Mouse (Mus musculus) splenic B cell, adult 2 months (primary cell): ENCODE measurements around the gene Sorcs2.

ENCODE experiments used
- DNase-seq: peaks from one replicate; pipeline ENCODE4 v3.0.0-alpha.2; 2011; ENCODE audit warnings: low read depth, low spot score
- H3K27me3 ChIP-seq: 2 replicates; pipeline ENCODE4 v1.6.1; 2012; ENCODE audit warnings: mild to moderate bottlenecking, low read length, moderate library complexity, mixed read lengths; ENCODE audit not compliant: control insufficient read depth, poor library complexity, insufficient read depth, severe bottlenecking
- H3K36me3 ChIP-seq: 2 replicates; pipeline ENCODE4 v1.6.1; 2012; ENCODE audit warnings: mild to moderate bottlenecking, low read length, moderate library complexity, mixed read lengths; ENCODE audit not compliant: control insufficient read depth, poor library complexity, insufficient read depth, severe bottlenecking

Gene Sorcs2

GRCm38 (mm10) chr5:36033531-36034426, 364.2 kb downstream of the Sorcs2 start:
- H3K27me3 ChIP-seq, result no peaks in the 10 kb centered on the region
- H3K36me3 ChIP-seq, result no peaks in the 10 kb centered on the region
- DNase-seq, result peak; percentile 77

- Histone ChIP-seq H3K36me3 (no peaks in the 10 kb centered on the region), H3K27me3 (no peaks in the 10 kb centered on the region)
- no peak for DNase-seq
Measured at GRCm38 (mm10) chr5:36025076-36025475, 372.9 kb downstream of the Sorcs2 start.

- H3K36me3 ChIP-seq, result no peaks in the 10 kb centered on the region
- DNase-seq, result no peak
Measured at GRCm38 (mm10) chr5:36024003-36024685, 373.8 kb downstream of the Sorcs2 start.

GRCm38 (mm10) chr5:36022361-36022760, 375.6 kb downstream of the Sorcs2 start:
- DNase-seq, result no peak
- Histone ChIP-seq H3K36me3 (no peaks in the 10 kb centered on the region), H3K27me3 (no peaks in the 10 kb centered on the region)

More at GRCm38 (mm10) chr5:36024003-36024685, 373.8 kb downstream of the Sorcs2 start:
- H3K27me3 ChIP-seq, result no peaks in the 10 kb centered on the region

GRCm38 (mm10) chr5:36021091-36021490, 376.8 kb downstream of the Sorcs2 start:
- Histone ChIP-seq H3K36me3 (no peaks in the 10 kb centered on the region), H3K27me3 (no peaks in the 10 kb centered on the region)
- DNase-seq, result no peak

GRCm38 (mm10) chr5:36018366-36018765, 379.6 kb downstream of the Sorcs2 start:
- DNase-seq, result peak; percentile 21
- Histone ChIP-seq H3K27me3 (no peaks in the 10 kb centered on the region), H3K36me3 (no peaks in the 10 kb centered on the region)

GRCm38 (mm10) chr5:36009405-36009804, 388.5 kb downstream of the Sorcs2 start:
- no peak for DNase-seq
- H3K27me3 ChIP-seq, result no peaks in the 10 kb centered on the region
- no peaks in the 10 kb centered on the region for H3K36me3 ChIP-seq

GRCm38 (mm10) chr5:36007649-36008048, 390.3 kb downstream of the Sorcs2 start:
- H3K36me3 ChIP-seq, result no peaks in the 10 kb centered on the region
- no peak for DNase-seq
- no peaks in the 10 kb centered on the region for H3K27me3 ChIP-seq

GRCm38 (mm10) chr5:36006586-36006985, 391.4 kb downstream of the Sorcs2 start:
- Histone ChIP-seq H3K36me3 (no peaks in the 10 kb centered on the region), H3K27me3 (no peaks in the 10 kb centered on the region)
- DNase-seq, result no peak

GRCm38 (mm10) chr5:36006106-36006505, 391.8 kb downstream of the Sorcs2 start:
- Histone ChIP-seq H3K36me3 (no peaks in the 10 kb centered on the region), H3K27me3 (no peaks in the 10 kb centered on the region)
- DNase-seq, result no peak

GRCm38 (mm10) chr5:36003797-36004196, 394.1 kb downstream of the Sorcs2 start:
- no peaks in the 10 kb centered on the region for H3K27me3 ChIP-seq
- no peaks in the 10 kb centered on the region for H3K36me3 ChIP-seq
- no peak for DNase-seq

- DNase-seq, result no peak
- Histone ChIP-seq H3K36me3 (no peaks in the 10 kb centered on the region), H3K27me3 (no peaks in the 10 kb centered on the region)
Measured at GRCm38 (mm10) chr5:35989986-35990735, 407.8 kb downstream of the Sorcs2 start.

- no peaks in the 10 kb centered on the region for H3K27me3 ChIP-seq
- no peak for DNase-seq
- no peaks in the 10 kb centered on the region for H3K36me3 ChIP-seq
Measured at GRCm38 (mm10) chr5:35989506-35989905, 408.4 kb downstream of the Sorcs2 start.

- H3K36me3 ChIP-seq, result no peaks in the 10 kb centered on the region
- DNase-seq, result no peak
- no peaks in the 10 kb centered on the region for H3K27me3 ChIP-seq
Measured at GRCm38 (mm10) chr5:35988085-35988484, 409.9 kb downstream of the Sorcs2 start.

GRCm38 (mm10) chr5:35985611-35986010, 412.3 kb downstream of the Sorcs2 start:
- no peak for DNase-seq
- H3K36me3 ChIP-seq, result no peaks in the 10 kb centered on the region
- no peaks in the 10 kb centered on the region for H3K27me3 ChIP-seq
